Mouse (Mus musculus): ENCODE data around the gene Defb5. TPM values are rescaled to one million over a fixed set of nuclear protein-coding genes. Genes with fewer than 3 reads are reported as not detected.

Defb5 gene
- total RNA-seq (2023) = not detected

GRCm38 (mm10) chr8:19247280-19247679 is at the start of gene Defb5:
Gene Defb5 (plus strand): TSS chr8:19247580.

DNA sequence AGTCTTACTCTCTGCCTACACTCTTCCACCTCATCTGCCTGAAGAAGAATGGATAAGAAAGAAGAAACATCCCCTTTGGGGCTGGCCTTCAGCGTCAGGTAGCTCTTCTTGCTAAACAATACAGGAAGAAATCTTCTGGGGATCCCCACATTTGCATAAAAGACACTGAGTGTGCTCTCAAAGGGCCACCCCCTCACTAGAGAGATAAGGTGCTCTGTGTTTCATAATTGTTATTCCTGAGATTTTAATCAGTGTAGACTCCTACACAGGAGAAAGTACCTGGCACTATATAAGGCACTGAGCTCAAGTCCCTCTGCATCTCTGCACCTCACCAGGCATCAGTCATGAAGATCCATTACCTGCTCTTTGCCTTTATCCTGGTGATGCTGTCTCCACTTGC is 22.2 kb upstream of the Defb5 start, which contains the start of gene Defb6:
TSS of gene Defb6 (plus strand) at position 318 of the 400 bp plus-strand sequence.

DNA sequence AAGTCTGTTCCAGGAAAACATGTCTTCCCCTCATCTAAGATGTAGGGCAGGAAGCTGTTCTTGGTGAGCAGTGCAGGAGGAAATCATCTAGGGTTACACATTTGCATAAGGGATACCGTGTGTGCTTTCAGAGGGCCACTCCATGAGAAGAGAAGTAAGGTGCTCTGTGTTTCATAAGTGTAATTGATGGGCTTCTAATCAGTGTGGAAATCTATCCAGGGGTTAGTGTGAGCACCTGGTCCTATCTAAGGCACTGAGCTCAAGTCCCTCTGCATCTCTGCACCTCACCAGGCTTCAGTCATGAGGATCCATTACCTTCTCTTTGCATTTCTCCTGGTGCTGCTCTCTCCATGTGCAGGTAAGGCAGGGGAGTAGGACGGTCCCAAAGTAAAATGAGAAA is 7.8 kb upstream of the Defb5 start, which contains the start of gene Defb46:
TSS of gene Defb46 (plus strand) at position 301 of the 400 bp plus-strand sequence.

GRCm38 (mm10) chr8:19293060-19293459 is 45.7 kb downstream of the Defb5 start, which contains the start of gene Defb3:
Gene Defb3 (plus strand): TSS chr8:19293360.

Other genes with a start within 250 kb of the Defb5 start
- not detected for gene Defb38, start 221.0 kb upstream of the Defb5 start, total RNA-seq (2023)
- not detected for gene Defb39, start 182.8 kb upstream of the Defb5 start, total RNA-seq (2023)
- gene Defb12, start 132.7 kb upstream of the Defb5 start, total RNA-seq (2023) = not detected
- not detected for gene Defb34, start 123.8 kb upstream of the Defb5 start, total RNA-seq (2023)
- gene Gm45826, start 106.8 kb upstream of the Defb5 start, total RNA-seq (2023) = not detected
- gene Defb14, start 53.2 kb upstream of the Defb5 start, total RNA-seq (2023) = not detected
- gene Defb4, start 48.9 kb upstream of the Defb5 start, total RNA-seq (2023) = not detected
- gene Defb6, start 22.1 kb upstream of the Defb5 start, total RNA-seq (2023) = not detected
- not detected for gene Defb46, start 7.7 kb upstream of the Defb5 start, total RNA-seq (2023)
- gene Defb3, start 45.8 kb downstream of the Defb5 start, total RNA-seq (2023) = not detected
- not detected for gene Defb8, start 200.0 kb downstream of the Defb5 start, total RNA-seq (2023)
- not detected for gene Defb7, start 247.5 kb downstream of the Defb5 start, total RNA-seq (2023)

All from CD4-positive naive resting alpha-beta T cell, adult 57 days (primary cell).